Mouse (Mus musculus) adipocyte (in vitro differentiated cells): ENCODE measurements around the gene Qdpr.
"Not testable (repeated sequence)": the region's sequence is repeated elsewhere in the genome, so short reads cannot be mapped to it uniquely, and the experiment has no call there.

Source experiments
- DNase-seq: peaks from one replicate; pipeline ENCODE4 v3.0.0-alpha.2; 2016; ENCODE audit warnings: low spot score

The Qdpr gene

GRCm38 (mm10) chr5:45453451-45453850 lies 3.4 kb upstream of the Qdpr start, which contains the start of gene Clrn2:
Gene Clrn2, plus strand, starts transcription at chr5:45453751.
- no peak for DNase-seq

DNA sequence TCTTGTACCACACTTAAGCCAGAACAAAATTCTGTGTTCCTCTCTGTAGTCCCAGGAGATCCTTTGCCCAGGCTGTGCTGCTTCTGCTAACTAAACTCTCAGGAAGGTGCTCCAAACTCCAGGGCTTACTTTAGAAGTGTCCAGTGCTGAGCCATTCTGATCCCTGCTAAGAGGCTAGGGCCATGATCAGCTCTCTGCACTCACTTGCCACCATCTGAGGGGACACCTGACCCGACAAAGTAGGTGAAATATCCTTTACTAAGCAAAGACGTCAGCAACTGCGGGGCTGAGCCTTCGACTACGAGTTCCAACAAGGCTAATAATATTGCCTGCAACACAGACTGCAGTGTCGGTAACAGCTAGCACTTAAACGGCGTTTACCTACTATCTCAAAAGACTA lies 830 bp downstream of the Qdpr start:
- DNase-seq = peak; percentile 52

DNA sequence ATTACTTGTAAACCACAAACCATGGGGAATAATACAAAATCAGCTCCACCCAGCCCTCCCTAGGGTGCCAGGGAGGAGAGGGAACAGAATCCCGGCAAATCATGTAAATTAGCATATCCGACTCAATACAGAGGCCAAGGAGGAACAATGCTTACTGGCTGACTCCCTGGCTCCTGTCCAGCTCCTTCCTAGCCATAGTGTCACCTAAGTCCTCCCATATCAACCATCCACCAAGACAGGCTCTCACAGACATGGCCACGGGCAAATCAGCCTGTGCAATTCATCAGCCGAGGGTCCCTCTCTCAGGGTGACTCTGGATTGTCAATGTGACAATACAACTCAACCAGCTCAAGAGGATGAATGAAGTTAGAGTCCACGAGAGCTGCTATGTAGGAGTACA lies 1.4 kb downstream of the Qdpr start:
- DNase-seq = no peak

DNA sequence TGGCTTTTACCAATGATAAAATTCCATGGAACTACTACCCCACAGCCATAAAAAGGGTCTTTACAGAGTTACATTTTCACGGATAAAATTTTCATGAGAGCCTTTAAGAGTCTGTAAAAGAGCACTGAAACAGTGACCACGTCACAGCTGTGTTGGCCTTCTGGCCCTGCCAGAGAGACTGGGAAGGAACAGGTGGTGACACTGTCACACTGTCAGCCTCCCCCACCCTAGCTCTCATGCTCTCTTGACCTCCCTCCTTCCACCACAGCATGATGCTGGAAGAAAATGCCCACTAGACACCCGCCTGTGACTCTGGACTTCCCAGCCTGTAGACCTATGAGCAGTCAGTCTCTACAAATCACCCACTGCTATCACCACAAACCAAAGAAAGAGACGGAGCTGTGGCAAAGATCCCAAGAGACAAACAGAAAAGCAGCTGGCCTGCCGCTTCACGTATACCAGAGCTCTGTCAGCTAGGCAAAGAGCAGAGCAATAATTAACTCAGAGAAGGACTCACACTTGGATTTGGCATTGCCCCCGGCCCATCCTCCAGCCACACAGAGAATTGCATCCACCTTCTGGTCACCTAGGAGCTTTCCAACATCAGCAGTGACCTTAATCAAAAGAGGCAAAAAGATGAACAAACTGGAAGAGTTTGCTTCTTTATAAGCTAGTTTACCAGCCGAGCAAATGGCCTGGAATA lies 5.8 kb downstream of the Qdpr start:
- no peak for DNase-seq

- peak; percentile 47 for DNase-seq
Measured at GRCm38 (mm10) chr5:45441745-45442144, 8.3 kb downstream of the Qdpr start.

- peak; percentile 38 for DNase-seq
Measured at GRCm38 (mm10) chr5:45441124-45441523, 8.9 kb downstream of the Qdpr start.

DNA sequence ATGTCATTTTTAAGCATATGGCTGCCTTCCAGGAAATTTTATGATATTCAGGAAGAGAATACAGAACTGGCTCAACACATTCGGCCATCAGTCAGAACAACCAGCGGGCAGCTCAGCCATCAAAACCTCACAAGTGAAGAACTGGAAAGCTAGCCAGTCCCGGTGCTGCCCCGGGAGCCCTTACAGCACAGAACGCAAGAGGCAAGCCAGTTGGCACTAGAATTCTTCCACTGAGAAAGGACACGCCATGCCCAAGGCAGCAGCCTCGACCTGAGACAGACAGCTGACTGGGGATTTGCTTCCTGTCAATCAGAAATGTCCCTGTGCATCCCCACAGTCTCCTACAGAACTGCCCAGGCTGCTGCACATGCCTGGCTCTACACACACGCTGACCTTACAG lies 11.7 kb downstream of the Qdpr start:
- no peak for DNase-seq

DNA sequence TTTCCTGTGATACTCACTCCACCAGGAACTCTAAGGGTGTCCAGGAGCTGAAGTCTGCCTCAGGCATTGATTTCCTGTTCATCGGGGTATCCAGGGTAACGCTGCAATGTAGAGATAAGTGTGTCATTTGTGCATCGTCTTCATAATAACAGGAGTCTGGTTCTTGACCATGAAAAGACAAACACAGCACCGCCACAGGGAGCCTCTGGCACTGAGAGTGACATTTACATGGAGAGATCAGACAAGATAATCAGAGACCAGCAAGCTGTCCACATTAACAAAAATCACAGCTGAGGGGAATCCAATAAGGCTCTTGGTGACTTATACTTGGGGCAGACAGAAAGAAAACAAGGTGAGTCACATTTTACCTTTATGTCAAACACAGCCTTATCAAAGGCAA lies 12.2 kb downstream of the Qdpr start:
- no peak for DNase-seq

DNA sequence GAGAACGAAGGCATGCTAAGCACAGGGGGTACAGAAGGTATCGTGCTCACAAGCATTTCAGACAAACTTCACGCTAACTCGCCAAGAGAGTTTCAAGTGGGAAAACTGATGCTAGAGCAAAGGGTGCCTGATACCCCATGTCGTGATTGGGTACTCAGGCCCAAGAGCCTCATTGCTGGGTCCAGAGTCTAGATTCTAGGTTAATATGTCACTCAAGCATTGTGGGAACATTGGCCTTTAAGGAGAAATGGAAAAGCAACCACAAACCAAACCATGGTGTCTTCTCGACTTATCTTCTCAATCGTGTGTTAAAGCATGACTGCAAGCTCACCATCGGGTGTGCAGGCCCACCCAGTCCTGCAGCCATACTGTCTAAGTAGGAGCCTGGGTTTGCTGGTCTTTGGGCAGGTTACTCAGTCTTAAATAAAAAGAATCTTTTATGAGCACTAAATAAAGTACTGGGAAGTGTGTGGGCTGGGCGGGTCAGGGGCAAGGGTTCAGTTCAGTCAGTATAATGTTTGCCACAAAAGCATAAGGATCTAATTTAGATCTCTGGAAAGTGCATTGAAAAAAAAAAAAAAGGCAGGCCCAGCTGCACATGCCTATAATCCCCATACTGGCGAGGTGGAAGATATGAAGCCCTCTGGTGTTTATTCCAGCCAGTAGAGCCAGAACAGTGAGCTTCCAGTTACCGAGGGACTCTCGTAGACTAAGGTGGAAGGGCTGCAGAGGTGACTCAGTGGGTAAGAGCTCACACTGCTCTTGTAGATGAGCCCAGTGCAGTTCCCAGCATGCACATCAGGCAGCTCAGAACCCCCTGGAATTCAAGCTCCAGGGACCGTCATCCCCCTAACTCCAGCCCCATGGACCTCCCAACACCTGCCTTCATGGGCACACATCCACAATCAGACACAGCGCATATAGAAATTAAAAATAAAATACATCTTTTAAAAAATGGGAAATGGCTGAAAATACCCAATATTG lies 13.8 kb downstream of the Qdpr start:
- no peak for DNase-seq

DNA sequence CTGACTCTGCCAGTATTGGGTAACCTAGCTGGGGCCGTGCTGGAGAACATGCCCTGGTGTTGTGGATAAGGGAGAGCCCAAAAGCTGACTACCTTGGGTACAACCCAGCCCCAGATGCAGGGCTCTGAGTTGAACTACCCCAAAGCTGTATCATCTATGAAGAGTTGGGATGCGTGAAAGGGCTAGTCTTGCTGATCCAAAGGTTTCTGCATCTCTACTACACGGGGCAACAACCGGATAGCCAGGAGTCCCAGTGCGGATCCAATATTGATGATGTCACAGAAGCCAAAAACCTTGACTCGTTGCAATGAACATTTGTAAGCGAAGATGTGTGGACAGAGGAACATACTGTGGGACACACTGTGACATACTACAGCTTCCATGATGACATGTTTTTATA lies 22.1 kb downstream of the Qdpr start:
- DNase-seq = no peak

- DNase-seq = no peak
Measured at GRCm38 (mm10) chr5:45426416-45427034, 23.5 kb downstream of the Qdpr start.

DNA sequence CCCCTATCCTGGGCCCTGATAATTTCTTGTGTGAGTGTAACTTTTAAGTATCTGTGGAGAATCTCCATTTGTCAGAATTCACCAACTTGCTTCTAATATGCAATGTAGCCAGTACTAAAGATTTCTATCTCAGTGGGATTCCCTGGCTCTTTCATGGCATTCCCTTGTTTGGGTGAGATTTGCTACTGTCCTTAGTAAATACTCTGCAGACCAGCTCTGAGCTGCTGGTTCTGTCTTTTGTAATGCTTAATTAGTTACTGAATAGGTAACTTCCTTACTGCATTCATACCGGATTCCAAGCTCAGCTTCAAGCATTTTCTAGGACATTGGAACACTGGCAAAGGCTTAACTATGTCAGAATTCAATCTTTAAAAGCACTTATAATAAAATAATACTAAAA lies 24.3 kb downstream of the Qdpr start:
- DNase-seq = not testable (repeated sequence)

- peak; percentile 72 for DNase-seq
Measured at GRCm38 (mm10) chr5:45424021-45424886, 25.8 kb downstream of the Qdpr start.

DNA sequence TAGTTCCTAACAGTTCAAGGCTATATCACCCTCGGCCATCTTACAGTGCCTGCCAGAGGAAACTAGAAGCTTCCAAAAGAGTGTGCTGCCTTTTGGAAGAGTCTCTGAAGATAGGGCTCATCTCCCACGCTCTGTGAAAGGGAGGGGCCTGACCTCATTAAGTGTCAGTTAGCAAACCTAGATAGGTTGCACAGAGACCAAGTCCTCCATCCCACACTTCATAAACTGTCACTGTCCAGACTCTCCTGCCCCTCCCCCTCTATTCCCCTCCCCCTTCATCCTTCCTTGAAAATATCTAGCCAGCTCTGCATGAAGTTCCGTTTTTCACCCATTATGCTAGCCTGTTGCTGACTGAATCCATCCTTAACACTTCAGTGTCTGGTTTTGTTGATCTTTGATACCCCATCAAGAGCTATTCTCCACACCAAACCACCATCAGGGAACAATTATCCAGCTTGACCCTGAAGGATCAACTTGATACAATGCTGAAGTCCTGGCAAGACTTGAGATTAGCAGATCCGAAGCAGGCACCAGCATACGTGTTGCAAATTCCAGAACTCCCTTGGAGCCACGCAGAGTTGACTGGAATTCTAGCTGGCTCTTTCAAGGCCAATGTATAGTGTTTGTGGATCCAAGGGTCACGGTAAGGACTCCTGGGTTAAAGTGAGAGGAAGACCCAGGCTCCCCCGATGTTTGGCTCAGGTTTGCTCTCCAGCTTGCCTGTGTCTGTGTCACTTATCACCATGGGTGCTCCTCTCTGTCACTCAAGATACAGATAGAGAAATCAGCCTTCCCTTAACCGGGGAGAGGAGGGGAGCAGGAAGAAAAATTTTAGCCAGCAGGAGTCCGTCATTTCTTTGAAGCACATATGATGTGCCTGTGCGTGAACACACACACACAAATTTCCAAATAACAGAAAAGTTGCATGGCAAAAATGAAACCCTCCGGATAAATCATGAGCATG lies 27.9 kb downstream of the Qdpr start:
- no peak for DNase-seq

DNA sequence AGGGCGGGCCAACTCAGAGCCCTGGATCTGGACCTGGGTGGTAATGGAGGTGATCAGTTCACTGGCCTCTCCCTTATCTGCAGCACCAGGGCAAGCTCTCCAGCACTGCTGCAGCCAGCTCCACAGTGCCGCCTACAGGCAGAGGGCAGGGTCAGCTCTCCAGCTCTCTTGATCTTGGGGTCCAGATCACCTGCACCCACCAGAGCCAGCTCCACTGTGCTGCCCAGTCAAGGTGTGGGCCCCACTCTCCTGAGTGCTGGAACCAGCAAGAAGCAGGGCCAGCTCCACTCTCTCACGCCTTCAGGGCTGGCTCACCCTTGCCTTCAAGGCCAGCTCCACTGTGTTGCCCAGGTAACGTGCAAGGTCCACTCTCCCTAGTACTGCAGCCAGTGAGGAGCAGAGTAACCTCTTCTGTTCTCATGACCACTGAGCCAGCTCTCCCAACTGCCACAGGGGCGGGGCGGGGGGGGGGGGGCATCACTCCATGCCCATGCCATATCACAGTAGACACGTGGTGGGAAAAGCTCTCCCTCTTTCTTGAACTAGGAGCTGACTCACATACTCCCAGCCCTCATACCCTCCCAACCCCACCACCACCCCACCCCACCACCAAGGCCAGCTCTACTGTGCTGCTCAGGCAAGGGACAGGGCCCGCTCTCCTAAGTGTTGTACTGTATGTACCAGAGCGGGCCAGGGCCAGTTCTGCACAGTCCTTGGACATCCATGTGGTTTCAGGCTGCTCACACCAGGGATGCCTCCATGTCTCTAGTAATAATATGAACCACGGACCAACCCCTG lies 30.0 kb downstream of the Qdpr start:
- DNase-seq = no peak

DNA sequence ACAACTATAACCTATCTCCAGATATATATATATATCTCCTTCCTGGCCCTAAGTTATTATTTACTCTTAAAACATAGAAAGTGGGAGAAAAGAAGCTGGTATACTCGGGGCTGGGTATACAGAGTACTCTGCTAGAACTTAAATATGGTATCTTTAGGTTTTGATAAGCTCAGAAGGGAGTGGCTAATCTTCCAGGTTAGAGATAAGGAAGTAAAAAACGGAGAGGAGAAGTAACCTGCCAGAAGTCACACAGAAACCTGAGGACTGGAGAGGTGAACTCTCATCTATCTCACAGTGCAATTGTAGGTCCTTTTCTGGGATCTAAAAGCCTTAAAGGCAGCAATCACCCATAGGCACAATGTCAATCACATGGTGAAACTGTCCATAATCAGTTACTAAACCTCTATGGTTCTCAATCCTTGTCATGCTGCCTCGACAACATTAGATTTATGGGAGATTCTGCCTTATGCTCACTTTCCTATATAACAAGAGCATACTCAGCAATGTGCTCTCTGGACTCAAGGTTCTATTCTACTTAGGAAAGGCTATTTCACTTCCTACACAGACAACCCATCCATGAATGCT lies 32.1 kb downstream of the Qdpr start:
- no peak for DNase-seq

- DNase-seq = no peak
Measured at GRCm38 (mm10) chr5:45416478-45416877, 33.6 kb downstream of the Qdpr start.

DNA sequence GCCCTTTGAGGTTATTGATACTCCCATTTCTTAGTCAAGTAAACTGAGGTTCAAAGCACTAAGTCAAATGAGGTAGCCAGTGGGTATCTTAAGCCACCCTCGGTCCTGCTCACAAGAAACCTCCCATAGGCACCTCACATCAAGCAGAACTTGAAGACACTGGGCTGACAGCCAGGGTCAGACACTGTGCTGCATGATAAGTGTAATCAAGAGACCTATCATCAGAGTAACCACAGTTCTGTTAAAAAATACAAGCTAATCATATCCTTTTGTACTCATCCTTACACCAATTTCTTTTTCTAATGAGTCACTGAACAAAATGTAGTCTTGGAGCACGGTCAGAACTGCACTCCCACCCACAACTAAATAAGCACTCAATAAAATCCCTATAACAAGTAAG lies 43.9 kb downstream of the Qdpr start:
- DNase-seq = no peak

- DNase-seq = peak; percentile 85
Measured at GRCm38 (mm10) chr5:45402632-45403031, 47.4 kb downstream of the Qdpr start.
